Mouse (Mus musculus) Patski (cell line): ENCODE measurements at regions not wholly inside any gene's neighbourhood (a gene's known extent, or its start where the extent isn't known, plus 50 kb on each side); places are given as distances from the start of the nearest gene placed in this dataset.

Source experiments
- ATAC-seq: fragments of 100-300 bp; one replicate; pipeline ENCODE4 v1.8.0; 2021
- CTCF ChIA-PET: fragments of 350-600 bp; sonication (Branson Sonifier 250); formaldehyde crosslinking; loops from one replicate; lab custom pipeline; 2022; ENCODE audit warnings: inconsistent platforms; lab: Charles Lee
- POLR2A ChIA-PET: fragments of 350-600 bp; sonication (Branson Sonifier 250); formaldehyde crosslinking; loops from one replicate; lab custom pipeline; 2022; ENCODE audit warnings: antibody characterized with exemption, inconsistent platforms; lab: Charles Lee
- DNase-seq: peaks from one replicate; pipeline ENCODE4 v3.0.0-alpha.2; 2011; ENCODE audit warnings: low read depth, low spot score
- H3K27me3 ChIP-seq: fragments of 371-371 bp; one replicate; pipeline ENCODE4 v1.5.1; 2021
- CTCF ChIP-seq: fragments of 100-300 bp; IDR thresholded peaks from one replicate; pipeline ENCODE4 v1.5.1; 2021
- in situ Hi-C: fragments of 300-500 bp; cut with MboI; formaldehyde crosslinking; loops from 3 replicates; pipeline ENCODE4 v1.11.1; 2018; ENCODE audit warnings: low pct_unique_long_range_greater_than_20kb, mixed read lengths

- peaks cover 15% of the 10 kb centered on the region for H3K27me3 ChIP-seq
- ChIA-PET CTCF (no interaction called here), POLR2A (no interaction called here)
- in situ Hi-C loops = no loop called here
- no peak for ATAC-seq
- no peak for TF ChIP-seq CTCF
- no peak for DNase-seq
Observed at GRCm38 (mm10) chr9:68592976-68593375, 60.6 kb upstream of the Rora start.

DNA sequence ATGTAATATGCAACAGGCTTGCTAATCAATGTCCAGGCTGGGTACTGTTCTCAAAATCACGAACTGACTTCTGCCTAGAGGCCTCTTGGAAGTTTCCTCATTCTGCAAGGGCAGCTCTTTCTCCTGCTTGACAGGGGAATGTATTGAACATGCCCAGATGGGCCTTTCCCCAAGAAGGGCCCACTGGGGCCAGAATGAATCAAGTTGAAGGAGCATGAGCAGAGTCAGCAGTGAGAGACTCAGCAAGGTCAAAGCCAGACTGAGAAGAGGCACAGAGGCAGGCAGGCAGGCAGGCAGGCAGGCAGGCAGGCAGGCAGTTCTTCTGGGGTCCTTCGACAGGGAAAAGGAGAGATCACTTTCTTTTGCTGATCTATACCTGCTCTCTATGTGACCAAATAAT is 59.0 kb upstream of the Rora start:
- no peak for DNase-seq
- ChIA-PET CTCF (no interaction called here), POLR2A (no interaction called here)
- in situ Hi-C loops = no loop called here
- peaks cover 9% of the 10 kb centered on the region for H3K27me3 ChIP-seq
- TF ChIP-seq CTCF = no peak
- ATAC-seq = no peak
